Mouse (Mus musculus) liver, adult 2 months (tissue): ENCODE measurements at regions not wholly inside any gene's neighbourhood (a gene's known extent, or its start where the extent isn't known, plus 50 kb on each side); places are given as distances from the start of the nearest gene placed in this dataset.

Experiments
- CTCF ChIP-seq: fragments of 200-500 bp; IDR thresholded peaks from 2 replicates; pipeline ENCODE4 v1.5.1; 2011; ENCODE audit warnings: low read depth, low read length, control low read depth
- POLR2A ChIP-seq: fragments of 200-500 bp; IDR thresholded peaks from 2 replicates; pipeline ENCODE4 v1.6.1; 2011; ENCODE audit warnings: low read length, control low read depth; ENCODE audit not compliant: insufficient read depth; ENCODE audit errors: extremely low read depth

DNA sequence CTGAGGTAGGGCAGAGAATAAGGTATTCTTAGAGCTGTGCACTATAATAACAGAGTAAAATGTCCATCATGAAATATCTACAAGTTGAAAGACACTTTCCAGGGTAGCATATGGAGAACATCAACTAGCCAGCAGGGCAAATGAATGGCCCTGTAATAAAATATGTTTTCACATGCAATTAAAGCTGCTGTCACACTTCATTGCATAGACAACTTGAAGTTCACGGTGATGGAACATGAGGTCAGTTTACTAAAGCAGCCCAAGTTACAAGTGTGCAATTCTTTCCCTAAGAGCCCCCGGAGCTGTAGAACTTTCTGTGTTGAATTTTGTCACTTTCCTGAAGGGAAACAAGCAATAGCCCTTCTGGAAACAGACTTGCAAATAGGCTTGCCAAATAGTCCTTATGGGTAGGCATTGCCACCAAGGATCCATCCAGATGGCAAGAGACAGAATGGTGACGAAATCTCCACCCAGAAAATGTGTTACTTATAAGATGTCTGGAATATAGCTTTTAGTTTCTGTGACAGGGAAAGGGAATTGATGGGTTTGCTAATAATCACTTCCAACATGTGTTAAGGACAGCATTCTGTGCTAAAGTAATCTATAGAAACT, 1102.7 kb downstream of the Galc start:
- TF ChIP-seq CTCF (no peak), POLR2A (no peak)
